Mouse (Mus musculus): ENCODE results near the gene Lsmem1.

Gene Lsmem1

DNA sequence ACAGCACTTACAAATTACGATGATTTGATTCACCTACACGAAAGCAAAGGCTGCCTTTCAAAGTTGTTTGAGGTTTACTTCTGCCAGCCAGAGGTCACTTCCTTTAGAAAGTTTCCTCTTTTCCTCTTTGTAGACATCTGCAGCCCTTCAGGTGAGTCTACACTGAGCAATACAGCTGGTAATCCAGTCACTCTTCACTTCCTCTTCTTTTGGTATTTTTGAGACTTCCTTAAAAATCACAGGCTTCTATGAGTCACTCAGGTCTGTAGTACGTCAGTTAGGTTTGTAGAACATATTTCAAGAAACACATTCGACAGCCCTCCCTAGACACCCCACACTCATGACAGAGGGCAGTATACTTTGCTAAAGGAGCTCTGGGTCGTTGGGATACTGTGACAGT lies 58.6 kb downstream of the Lsmem1 start:
- no peak for DNase-seq (ENCODE audit: low read depth, low spot score)

DNA sequence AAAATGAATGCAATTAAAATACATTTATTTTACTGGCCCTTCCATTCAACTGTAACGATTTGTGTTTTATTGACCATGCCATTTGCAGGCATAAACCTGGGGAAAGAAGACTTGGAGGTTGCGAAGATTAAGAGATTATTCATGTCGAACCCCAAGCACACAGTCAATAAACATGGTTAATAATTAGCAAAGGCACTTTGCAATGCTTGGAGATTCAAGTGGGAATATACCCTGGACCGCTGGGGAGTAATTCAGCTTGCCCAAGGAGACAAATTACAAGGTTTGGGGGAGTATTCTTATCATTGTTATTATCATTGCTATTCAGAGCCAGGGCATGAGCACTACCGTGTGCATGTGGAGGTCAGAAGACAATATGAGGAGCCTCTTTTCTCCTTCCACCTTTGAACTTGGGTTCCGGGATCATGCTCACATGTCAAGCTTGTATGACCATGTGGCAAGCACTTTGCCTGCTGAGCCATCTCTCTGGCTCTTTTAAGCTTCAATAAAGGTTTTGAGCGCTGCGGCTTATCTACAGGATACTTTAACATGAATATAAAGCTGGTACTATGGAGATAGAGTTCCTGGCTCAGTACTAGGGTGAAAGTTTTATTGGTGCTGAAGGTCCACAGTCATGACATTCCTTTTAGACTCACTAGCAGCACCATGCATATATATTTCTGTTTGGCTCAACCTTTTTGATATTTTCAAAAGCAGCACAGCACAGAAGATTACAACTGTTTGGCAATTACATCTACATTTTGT lies 59.6 kb downstream of the Lsmem1 start:
- DNase-seq (ENCODE audit: low read depth, low spot score), result no peak

DNA sequence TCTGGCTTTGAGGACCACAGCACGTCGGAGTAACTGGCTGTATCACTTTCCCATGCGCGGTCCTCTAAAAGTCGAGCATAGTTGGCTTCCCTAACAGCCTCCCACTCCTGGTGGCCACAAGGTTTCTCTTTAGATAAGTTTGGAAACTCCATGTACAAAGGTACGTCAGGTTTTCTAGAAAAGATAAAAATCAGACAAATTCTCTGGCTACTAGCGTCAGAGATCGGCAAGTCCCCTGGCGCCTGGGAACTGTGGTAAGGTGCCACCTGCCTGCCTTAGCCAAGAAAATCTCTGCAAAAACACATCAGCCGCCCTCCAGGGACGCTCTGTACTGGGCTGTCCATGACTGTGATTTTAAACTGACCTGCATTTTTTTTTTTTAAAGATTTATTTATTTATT lies 64.8 kb downstream of the Lsmem1 start:
- DNase-seq (ENCODE audit: low read depth, low spot score), result no peak

DNA sequence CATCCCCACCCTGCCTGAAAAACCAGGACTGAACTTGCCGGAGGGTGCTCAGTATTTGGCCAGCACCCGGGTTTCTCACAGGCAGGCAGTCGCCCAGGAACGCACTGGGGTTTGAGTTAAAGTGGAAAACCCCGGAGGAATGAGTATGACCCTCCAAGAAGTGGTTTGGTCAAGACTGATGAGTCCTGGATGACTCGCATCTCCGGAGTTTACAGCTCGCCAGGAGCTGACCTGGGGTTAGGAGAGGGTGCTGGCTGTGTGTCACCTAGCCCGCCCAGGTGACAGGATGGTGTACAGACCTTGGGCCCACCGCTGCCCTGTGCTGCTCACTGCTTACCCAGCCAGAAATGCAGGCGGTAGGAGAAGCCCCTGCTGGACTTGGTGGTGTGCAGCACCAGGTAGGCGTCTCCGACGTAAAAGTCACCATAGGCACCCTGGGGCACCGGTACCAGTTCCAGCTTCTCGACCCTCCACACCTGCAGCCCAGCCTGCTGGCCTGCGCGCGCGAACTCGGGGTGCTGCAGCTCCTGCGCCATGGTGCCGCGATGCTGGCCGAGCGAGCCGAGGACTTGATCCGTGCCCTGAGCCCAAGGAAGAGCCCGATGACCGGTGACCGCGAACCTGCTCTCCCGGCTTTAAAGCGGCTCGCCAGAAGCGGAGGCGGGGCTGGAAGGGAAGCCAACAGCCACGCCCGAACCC lies 65.6 kb downstream of the Lsmem1 start, which contains the start of gene Scin:
Scin (minus strand) TSS at position 656 of the 699 bp plus-strand sequence.
- DNase-seq (ENCODE audit: low read depth, low spot score), result no peak

DNA sequence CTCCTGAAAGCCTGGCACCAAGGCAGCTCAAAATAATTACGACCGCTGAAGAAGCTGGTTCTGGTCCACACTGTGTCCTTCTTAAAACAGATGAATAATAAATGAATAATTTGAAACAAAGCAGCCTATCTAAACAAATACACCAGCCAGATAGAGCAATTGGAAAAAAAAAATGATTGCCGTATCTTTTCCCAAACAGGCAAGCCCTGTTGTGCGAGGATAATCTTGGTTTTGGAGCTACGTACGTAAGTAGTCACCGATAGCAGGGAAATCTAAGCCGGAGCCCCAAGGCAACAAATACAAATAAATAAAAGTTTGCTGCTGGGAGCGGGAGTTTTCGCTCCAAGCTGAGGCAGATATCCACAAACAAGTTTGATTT lies 66.1 kb downstream of the Lsmem1 start:
- DNase-seq (ENCODE audit: low read depth, low spot score), result no peak

Data from c-Kit-negative CD71-positive TER-119-positive erythroid progenitor cells, embryonic 14.5 days (primary cell).